8 mouse cellular contexts compared by ENCODE assay signal in the genomic region with DNA sequence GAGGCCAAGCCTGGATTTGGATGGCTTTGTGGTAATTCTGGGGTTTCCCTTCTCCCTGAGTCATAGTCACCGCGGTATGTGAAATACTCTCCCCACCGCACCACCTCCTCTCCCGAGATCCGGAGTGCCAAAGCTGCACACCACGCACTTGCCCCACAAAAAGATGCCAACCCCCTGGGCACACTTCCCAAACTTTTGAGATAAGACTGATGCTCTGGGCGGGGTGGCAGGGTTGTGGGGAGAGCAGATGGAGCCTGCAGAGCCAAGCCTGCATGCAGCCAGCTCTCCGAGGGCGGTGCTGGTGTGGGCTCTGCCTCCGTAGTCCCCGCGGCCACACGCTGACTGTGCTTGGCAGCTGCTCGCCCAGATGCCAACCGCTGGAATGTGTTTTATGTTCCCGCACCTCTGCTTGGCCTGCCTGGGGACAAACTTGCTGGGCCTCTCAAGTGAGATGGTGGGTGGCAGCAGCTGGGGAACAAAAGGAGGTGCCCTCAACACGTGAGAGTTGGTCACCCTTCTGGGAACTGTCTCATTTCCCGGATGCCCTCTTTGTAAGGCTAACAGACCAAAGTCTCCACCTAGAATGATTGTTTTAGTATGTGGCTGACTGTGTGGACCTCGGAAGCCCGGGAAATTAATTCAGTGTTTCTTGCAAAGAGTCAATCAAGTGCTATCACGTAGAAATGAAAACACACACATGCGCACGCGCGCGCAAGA.
A peak's percentile ranks its signal among the peaks of the same experiment; 100 is the strongest.
DNase-seq lines count a peak whose midpoint lies in the region; ATAC-seq and TF ChIP-seq lines count a peak whose summit lies in the region.
"Not testable (repeated sequence)": the region's sequence is repeated elsewhere in the genome, so short reads cannot be mapped to it uniquely, and the experiment has no call there.

No protein-coding gene starts in this region.

- H3K27me3 ChIP-seq in neural tube, embryonic 11.5 days (ENCODE audit: control insufficient read depth, insufficient read depth, low read length); stomach, postnatal 0 days (ENCODE audit: control insufficient read depth, insufficient read depth, low read length): not testable (repeated sequence)

- peak; percentile 74 to 89 for DNase-seq in frontal cortex, adult 2 months (ENCODE audit: extremely low spot score in 1 of 2, low spot score in 1 of 2)
- peak; percentile 81 for DNase-seq in heart, postnatal 4 days
- peak; percentile 51 to 59 for DNase-seq in layer of hippocampus, adult 8-10 months (ENCODE audit: low spot score in 2 of 2)
- peak; percentile 43 to 51 for DNase-seq in lung, adult 18-20 months
- DNase-seq in neural tube, embryonic 11.5 days (ENCODE audit: low spot score): peak; percentile 56
- peak; percentile 37 for DNase-seq in stomach, postnatal 0 days (ENCODE audit: low spot score)

- not testable (repeated sequence) for H3K27ac ChIP-seq in brown adipose tissue, adult 24 weeks (replicated peaks; ENCODE audit: low read depth, low read length); neural tube, embryonic 11.5 days (ENCODE audit: low read depth, low read length); stomach, postnatal 0 days (replicated peaks)

- not testable (repeated sequence) for H3K36me3 ChIP-seq in neural tube, embryonic 11.5 days (ENCODE audit: control insufficient read depth, insufficient read depth, low read length); stomach, postnatal 0 days (ENCODE audit: control insufficient read depth, insufficient read depth, low read length)

- WGBS in neural tube, embryonic 11.5 days: 27% methylated on average over 26 of the region's 26 CpGs
- whole genome bisulfite sequencing in stomach, postnatal 0 days: 27% methylated on average over 26 of the region's 26 CpGs

- not testable (repeated sequence) for H3K4me1 ChIP-seq in brown adipose tissue, adult 24 weeks (ENCODE audit: control insufficient read depth, insufficient read depth, insufficient read length, low read length); neural tube, embryonic 11.5 days (ENCODE audit: control insufficient read depth, insufficient read depth, low read length); stomach, postnatal 0 days (replicated peaks; ENCODE audit: control insufficient read depth, insufficient read depth)

- not testable (repeated sequence) for TF ChIP-seq CTCF in stomach, postnatal 0 days (IDR thresholded peaks at IDR 0.05; ENCODE audit: low read depth)

- peak overlapping the region; percentile 54 for H3K4me2 ChIP-seq in neural tube, embryonic 11.5 days (ENCODE audit: low read depth)
- H3K4me2 ChIP-seq in stomach, postnatal 0 days (replicated peaks; ENCODE audit: low read depth): peak overlapping the region; percentile 51

- peak; percentile 95 for ATAC-seq in CD4-positive, CD25-positive, alpha-beta regulatory T cell, adult 4 months
- ATAC-seq in neural tube, embryonic 11.5 days (ENCODE audit: insufficient read depth, low FRiP score, low TSS enrichment): peak; percentile 81
- ATAC-seq in stomach, postnatal 0 days (ENCODE audit: low FRiP score, low TSS enrichment): peak; percentile 76

- peak overlapping the region; percentile 38 for H3K4me3 ChIP-seq in brown adipose tissue, adult 24 weeks (ENCODE audit: insufficient read depth, low read depth, low read length)
- peak overlapping the region; percentile 18 for H3K4me3 ChIP-seq in neural tube, embryonic 11.5 days (ENCODE audit: low read depth, low read length)
- H3K4me3 ChIP-seq in stomach, postnatal 0 days (ENCODE audit: low read depth, low read length): peak overlapping the region; percentile 27

- not testable (repeated sequence) for H3K9me3 ChIP-seq in neural tube, embryonic 11.5 days (ENCODE audit: control insufficient read depth, low read length); stomach, postnatal 0 days (ENCODE audit: control insufficient read depth, low read length)

- H3K9ac ChIP-seq in neural tube, embryonic 11.5 days (ENCODE audit: low read length); stomach, postnatal 0 days (ENCODE audit: low read length): not testable (repeated sequence)

- TF ChIP-seq EP300 in stomach, postnatal 0 days (optimal IDR thresholded peaks at IDR 0.05): not testable (repeated sequence)
